Mouse (Mus musculus) liver, embryonic 14.5 days (tissue): ENCODE results near the gene Clic6.

Source experiments
- CTCF ChIP-seq: IDR thresholded peaks from 2 replicates; pipeline ENCODE4 v1.5.1; 2016; ENCODE audit warnings: antibody characterized with exemption, low read depth, control low read depth
- EP300 ChIP-seq: IDR thresholded peaks from 2 replicates; pipeline ENCODE4 v1.6.1; 2016; ENCODE audit warnings: antibody characterized with exemption, low read depth

- TF ChIP-seq CTCF: no peak
- no peak for TF ChIP-seq EP300
Observed at GRCm38 (mm10) chr16:92468459-92468858, 17.1 kb upstream of the Clic6 start.
